Mouse (Mus musculus): Measurements from ENCODE around the gene Olfr1370.

- TF ChIP-seq CTCF (IDR thresholded peaks at IDR 0.05) (no peak), EP300 (IDR thresholded peaks at IDR 0.05; ENCODE audit: insufficient read depth, low read depth, low read length) (no peak), POLR2A (IDR thresholded peaks at IDR 0.05; ENCODE audit: insufficient read depth, low read depth, low read length) (no peak)
Measured at GRCm38 (mm10) chr13:21114121-21114520, 39.4 kb upstream of the Olfr1370 start.
